Mouse (Mus musculus): ENCODE data around the gene Unc13b. TPM values are rescaled to one million over a fixed set of nuclear protein-coding genes. Genes with fewer than 3 reads are reported as not detected.
"Not testable (repeated sequence)": the region's sequence is repeated elsewhere in the genome, so short reads cannot be mapped to it uniquely, and the experiment has no call there.

Unc13b gene
- polyA plus RNA-seq, 1 experiment from 2014 or later = 17.5 TPM

- ATAC-seq (ENCODE audit: low read depth) = no peak
- Histone ChIP-seq H3K36me3 (ENCODE audit: control insufficient read depth, insufficient read depth, low read length) (no peaks in the 10 kb centered on the region), H3K9ac (replicated peaks; ENCODE audit: low read depth, low read length) (no peak overlapping the region), H3K27ac (ENCODE audit: low read depth, low read length) (no peak overlapping the region), H3K4me2 (ENCODE audit: low read depth, low read length) (no peak overlapping the region), H3K9me3 (ENCODE audit: control insufficient read depth, low read length) (no peaks in the 10 kb centered on the region), H3K4me3 (ENCODE audit: low read depth, low read length) (no peak overlapping the region), H3K4me1 (ENCODE audit: control insufficient read depth, insufficient read depth, low read length) (no peaks in the 10 kb centered on the region), H3K27me3 (ENCODE audit: control insufficient read depth, insufficient read depth, low read length) (no peaks in the 10 kb centered on the region)
- 87% methylated on average over 2 of the region's 2 CpGs for WGBS
Measured at GRCm38 (mm10) chr4:43114512-43114911, 55.8 kb downstream of the Unc13b start.

GRCm38 (mm10) chr4:43114946-43115345, 56.2 kb downstream of the Unc13b start:
- WGBS = 19% methylated on average over 2 of the region's 2 CpGs
- H3K9ac ChIP-seq (replicated peaks; ENCODE audit: low read depth, low read length) = no peak overlapping the region
- H3K4me3 ChIP-seq (ENCODE audit: low read depth, low read length) = no peak overlapping the region
- no peak overlapping the region for H3K4me2 ChIP-seq (ENCODE audit: low read depth, low read length)
- no peak for ATAC-seq (ENCODE audit: low read depth)
- H3K27ac ChIP-seq (ENCODE audit: low read depth, low read length) = no peak overlapping the region
- no peaks in the 10 kb centered on the region for H3K27me3 ChIP-seq (ENCODE audit: control insufficient read depth, insufficient read depth, low read length)
- no peaks in the 10 kb centered on the region for H3K4me1 ChIP-seq (ENCODE audit: control insufficient read depth, insufficient read depth, low read length)
- no peaks in the 10 kb centered on the region for H3K9me3 ChIP-seq (ENCODE audit: control insufficient read depth, low read length)
- no peaks in the 10 kb centered on the region for H3K36me3 ChIP-seq (ENCODE audit: control insufficient read depth, insufficient read depth, low read length)

- ATAC-seq (ENCODE audit: low read depth) = no peak
- Histone ChIP-seq H3K27ac (ENCODE audit: low read depth, low read length) (no peak overlapping the region), H3K4me1 (ENCODE audit: control insufficient read depth, insufficient read depth, low read length) (no peaks in the 10 kb centered on the region), H3K9me3 (ENCODE audit: control insufficient read depth, low read length) (no peaks in the 10 kb centered on the region), H3K4me3 (ENCODE audit: low read depth, low read length) (no peak overlapping the region), H3K9ac (replicated peaks; ENCODE audit: low read depth, low read length) (no peak overlapping the region), H3K36me3 (ENCODE audit: control insufficient read depth, insufficient read depth, low read length) (no peaks in the 10 kb centered on the region), H3K4me2 (ENCODE audit: low read depth, low read length) (no peak overlapping the region), H3K27me3 (ENCODE audit: control insufficient read depth, insufficient read depth, low read length) (no peaks in the 10 kb centered on the region)
- 81% methylated on average over 2 of the region's 2 CpGs for WGBS
Measured at GRCm38 (mm10) chr4:43116249-43116648, 57.5 kb downstream of the Unc13b start.

GRCm38 (mm10) chr4:43129750-43130149, 71.0 kb downstream of the Unc13b start:
- WGBS = 87% methylated on average over 3 of the region's 3 CpGs
- H3K4me1 ChIP-seq (ENCODE audit: control insufficient read depth, insufficient read depth, low read length) = no peaks in the 10 kb centered on the region
- no peaks in the 10 kb centered on the region for H3K27me3 ChIP-seq (ENCODE audit: control insufficient read depth, insufficient read depth, low read length)
- H3K27ac ChIP-seq (ENCODE audit: low read depth, low read length) = no peak overlapping the region
- H3K4me2 ChIP-seq (ENCODE audit: low read depth, low read length) = no peak overlapping the region
- no peak overlapping the region for H3K9ac ChIP-seq (replicated peaks; ENCODE audit: low read depth, low read length)
- no peaks in the 10 kb centered on the region for H3K9me3 ChIP-seq (ENCODE audit: control insufficient read depth, low read length)
- ATAC-seq (ENCODE audit: low read depth) = no peak
- H3K4me3 ChIP-seq (ENCODE audit: low read depth, low read length) = no peak overlapping the region
- H3K36me3 ChIP-seq (ENCODE audit: control insufficient read depth, insufficient read depth, low read length) = no peaks in the 10 kb centered on the region

GRCm38 (mm10) chr4:43142610-43143009, 83.9 kb downstream of the Unc13b start:
- WGBS = 82% methylated on average over 1 of the region's 1 CpGs
- Histone ChIP-seq H3K27ac (ENCODE audit: low read depth, low read length) (no peak overlapping the region), H3K4me2 (ENCODE audit: low read depth, low read length) (no peak overlapping the region), H3K9me3 (ENCODE audit: control insufficient read depth, low read length) (no peaks in the 10 kb centered on the region), H3K9ac (replicated peaks; ENCODE audit: low read depth, low read length) (no peak overlapping the region), H3K4me3 (ENCODE audit: low read depth, low read length) (no peak overlapping the region), H3K4me1 (ENCODE audit: control insufficient read depth, insufficient read depth, low read length) (no peaks in the 10 kb centered on the region), H3K36me3 (ENCODE audit: control insufficient read depth, insufficient read depth, low read length) (no peaks in the 10 kb centered on the region), H3K27me3 (ENCODE audit: control insufficient read depth, insufficient read depth, low read length) (no peaks in the 10 kb centered on the region)
- ATAC-seq (ENCODE audit: low read depth) = no peak

GRCm38 (mm10) chr4:43152413-43152812, 93.7 kb downstream of the Unc13b start:
- H3K4me3 ChIP-seq (ENCODE audit: low read depth, low read length); H3K27me3 ChIP-seq (ENCODE audit: control insufficient read depth, insufficient read depth, low read length); H3K4me1 ChIP-seq (ENCODE audit: control insufficient read depth, insufficient read depth, low read length); H3K27ac ChIP-seq (ENCODE audit: low read depth, low read length); H3K4me2 ChIP-seq (ENCODE audit: low read depth, low read length); H3K9ac ChIP-seq (replicated peaks; ENCODE audit: low read depth, low read length); H3K36me3 ChIP-seq (ENCODE audit: control insufficient read depth, insufficient read depth, low read length); ATAC-seq (ENCODE audit: low read depth); H3K9me3 ChIP-seq (ENCODE audit: control insufficient read depth, low read length): not testable (repeated sequence)
- WGBS = 93% methylated on average over 4 of the region's 4 CpGs

- H3K4me3 ChIP-seq (ENCODE audit: low read depth, low read length) = no peak overlapping the region
- H3K4me1 ChIP-seq (ENCODE audit: control insufficient read depth, insufficient read depth, low read length) = no peaks in the 10 kb centered on the region
- H3K27ac ChIP-seq (ENCODE audit: low read depth, low read length) = peak overlapping the region; percentile 34; the same call in 1 of the 2 replicates
- WGBS = 69% methylated on average over 3 of the region's 3 CpGs
- no peaks in the 10 kb centered on the region for H3K36me3 ChIP-seq (ENCODE audit: control insufficient read depth, insufficient read depth, low read length)
- no peaks in the 10 kb centered on the region for H3K9me3 ChIP-seq (ENCODE audit: control insufficient read depth, low read length)
- no peak overlapping the region for H3K9ac ChIP-seq (replicated peaks; ENCODE audit: low read depth, low read length)
- no peak for ATAC-seq (ENCODE audit: low read depth)
- no peaks in the 10 kb centered on the region for H3K27me3 ChIP-seq (ENCODE audit: control insufficient read depth, insufficient read depth, low read length)
- no peak overlapping the region for H3K4me2 ChIP-seq (ENCODE audit: low read depth, low read length)
Measured at GRCm38 (mm10) chr4:43160045-43160444, 101.3 kb downstream of the Unc13b start.

- Histone ChIP-seq H3K27me3 (ENCODE audit: control insufficient read depth, insufficient read depth, low read length) (no peaks in the 10 kb centered on the region), H3K9ac (replicated peaks; ENCODE audit: low read depth, low read length) (no peak overlapping the region), H3K4me2 (ENCODE audit: low read depth, low read length) (no peak overlapping the region), H3K4me3 (ENCODE audit: low read depth, low read length) (no peak overlapping the region), H3K4me1 (ENCODE audit: control insufficient read depth, insufficient read depth, low read length) (no peaks in the 10 kb centered on the region), H3K36me3 (ENCODE audit: control insufficient read depth, insufficient read depth, low read length) (no peaks in the 10 kb centered on the region), H3K9me3 (ENCODE audit: control insufficient read depth, low read length) (no peaks in the 10 kb centered on the region), H3K27ac (ENCODE audit: low read depth, low read length) (no peak overlapping the region)
- ATAC-seq (ENCODE audit: low read depth) = no peak
- WGBS = 97% methylated on average over 3 of the region's 3 CpGs
Measured at GRCm38 (mm10) chr4:43161124-43161657, 102.4 kb downstream of the Unc13b start.

GRCm38 (mm10) chr4:43163205-43163604, 104.5 kb downstream of the Unc13b start:
- H3K9ac ChIP-seq (replicated peaks; ENCODE audit: low read depth, low read length) = no peak overlapping the region
- H3K4me2 ChIP-seq (ENCODE audit: low read depth, low read length) = no peak overlapping the region
- no peak overlapping the region for H3K4me3 ChIP-seq (ENCODE audit: low read depth, low read length)
- H3K36me3 ChIP-seq (ENCODE audit: control insufficient read depth, insufficient read depth, low read length) = no peaks in the 10 kb centered on the region
- WGBS = 70% methylated on average over 3 of the region's 3 CpGs
- H3K27me3 ChIP-seq (ENCODE audit: control insufficient read depth, insufficient read depth, low read length) = no peaks in the 10 kb centered on the region
- H3K27ac ChIP-seq (ENCODE audit: low read depth, low read length) = no peak overlapping the region
- H3K4me1 ChIP-seq (ENCODE audit: control insufficient read depth, insufficient read depth, low read length) = no peaks in the 10 kb centered on the region
- no peak for ATAC-seq (ENCODE audit: low read depth)
- H3K9me3 ChIP-seq (ENCODE audit: control insufficient read depth, low read length) = no peaks in the 10 kb centered on the region

Data from neural tube, embryonic 14.5 days (tissue).